Mouse (Mus musculus): Measurements from ENCODE around the gene Rpl39l. TPM values are rescaled to one million over a fixed set of nuclear protein-coding genes. Genes with fewer than 3 reads are reported as not detected.
"Not testable (repeated sequence)": the region's sequence is repeated elsewhere in the genome, so short reads cannot be mapped to it uniquely, and the experiment has no call there.

The Rpl39l gene
- polyA plus RNA-seq, 1 experiment from 2014 or later = 0.38 TPM

DNA sequence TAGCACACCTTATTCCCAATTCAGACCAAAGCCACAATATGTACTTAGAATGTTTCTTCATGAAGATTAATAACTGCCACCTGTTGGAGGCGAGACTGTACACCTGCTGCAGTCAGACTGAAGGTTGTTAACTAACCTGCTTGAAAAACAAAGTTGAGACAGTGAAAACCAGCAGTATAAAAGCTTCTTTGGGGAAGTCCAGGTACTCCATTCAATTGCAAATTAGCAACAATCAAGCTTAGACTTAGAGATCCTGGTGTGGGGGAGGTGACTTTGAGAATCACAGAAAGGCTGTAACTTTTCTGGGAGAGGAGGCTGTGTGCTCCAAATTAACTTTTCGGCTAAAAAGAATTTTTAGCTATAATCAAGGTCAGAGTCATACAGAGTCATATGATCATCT, 47.0 kb downstream of the Rpl39l start:
- H3K27me3 ChIP-seq (ENCODE audit: low read depth, poor library complexity, severe bottlenecking); H3K9me3 ChIP-seq (replicated peaks); H3K36me3 ChIP-seq; H3K4me3 ChIP-seq; H3K4me1 ChIP-seq; DNase-seq (ENCODE audit: low spot score); H3K27ac ChIP-seq: not testable (repeated sequence)
- WGBS = 92% methylated on average over 2 of the region's 2 CpGs

Other genes with a start within 250 kb of the Rpl39l start
- 0.05 TPM in 1 of 2 replicates, not detected in the other for gene Grin2a, start 174.7 kb upstream of the Rpl39l start, polyA plus RNA-seq (2016; fragmentation: Nextera tagmentation; extraction: Ambion mirVana)
- gene Atf7ip2, start 22.5 kb downstream of the Rpl39l start, polyA plus RNA-seq (2016; fragmentation: Nextera tagmentation; extraction: Ambion mirVana) = 2.0 and 3.1 TPM in 2 replicates
- gene Emp2, start 143.7 kb downstream of the Rpl39l start, polyA plus RNA-seq (2016; fragmentation: Nextera tagmentation; extraction: Ambion mirVana) = 2.4 and 4.2 TPM in 2 replicates
- not detected in 2 replicates for gene Tekt5, start 225.3 kb downstream of the Rpl39l start, polyA plus RNA-seq (2016; fragmentation: Nextera tagmentation; extraction: Ambion mirVana)
- gene Nubp1, start 241.7 kb downstream of the Rpl39l start, polyA plus RNA-seq (2016; fragmentation: Nextera tagmentation; extraction: Ambion mirVana) = 92.0 and 94.8 TPM in 2 replicates